Mouse (Mus musculus): ENCODE results near the gene Parp14. TPM values are rescaled to one million over a fixed set of nuclear protein-coding genes. Genes with fewer than 3 reads are reported as not detected.
"Not testable (repeated sequence)": the region's sequence is repeated elsewhere in the genome, so short reads cannot be mapped to it uniquely, and the experiment has no call there.

Gene Parp14
- polyA plus RNA-seq, 1 experiment: 0.02 TPM

DNA sequence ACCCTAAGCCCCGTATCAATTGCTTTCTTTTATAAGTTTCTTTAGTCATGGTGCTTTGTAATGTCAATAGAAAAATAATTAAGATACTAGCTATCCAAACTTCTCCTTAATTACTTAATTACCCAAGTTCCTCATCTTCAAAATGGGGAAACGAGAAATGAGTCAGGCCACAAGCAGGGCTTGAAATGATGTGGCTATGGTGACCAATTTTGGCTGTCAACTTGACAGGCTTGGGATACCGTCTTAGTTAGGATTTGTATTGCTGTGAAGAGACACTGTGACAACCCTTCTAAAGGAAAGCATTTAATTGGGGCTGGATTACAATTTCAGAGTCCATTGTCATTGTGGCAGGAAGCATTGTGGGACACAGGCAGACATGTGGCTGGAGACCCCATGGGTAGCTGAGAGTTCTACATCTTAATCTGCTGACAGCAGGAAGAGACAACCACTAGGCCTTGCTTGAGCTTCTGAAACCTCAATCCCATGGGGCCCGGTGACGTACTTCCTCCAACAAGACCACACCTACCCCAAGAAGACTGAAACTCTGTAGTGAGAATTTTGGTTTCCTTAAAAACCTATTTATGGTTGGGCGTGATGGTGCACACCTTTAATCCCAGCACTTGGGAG lies 31.8 kb upstream of the Parp14 start:
- no peak for TF ChIP-seq CEBPB (IDR thresholded peaks at IDR 0.05; ENCODE audit: low read depth)
- TF ChIP-seq MYOG (IDR thresholded peaks at IDR 0.05; ENCODE audit: control insufficient read depth, extremely low read depth, insufficient read length): no peak
- no peaks in the 10 kb centered on the region for H3K27me3 ChIP-seq (ENCODE audit: control insufficient read depth, insufficient read depth, insufficient read length)
- no peaks in the 10 kb centered on the region for H3K79me2 ChIP-seq (ENCODE audit: control insufficient read depth, insufficient read depth)
- no peaks in the 10 kb centered on the region for H3K79me3 ChIP-seq (ENCODE audit: low read depth)
- H3K4me3 ChIP-seq (ENCODE audit: insufficient read depth, poor library complexity, severe bottlenecking): no peak overlapping the region
- no peak overlapping the region for H3ac ChIP-seq (ENCODE audit: control insufficient read depth, insufficient read length, low read depth)
- H3K36me3 ChIP-seq (ENCODE audit: control insufficient read depth, insufficient read depth): no peaks in the 10 kb centered on the region

DNA sequence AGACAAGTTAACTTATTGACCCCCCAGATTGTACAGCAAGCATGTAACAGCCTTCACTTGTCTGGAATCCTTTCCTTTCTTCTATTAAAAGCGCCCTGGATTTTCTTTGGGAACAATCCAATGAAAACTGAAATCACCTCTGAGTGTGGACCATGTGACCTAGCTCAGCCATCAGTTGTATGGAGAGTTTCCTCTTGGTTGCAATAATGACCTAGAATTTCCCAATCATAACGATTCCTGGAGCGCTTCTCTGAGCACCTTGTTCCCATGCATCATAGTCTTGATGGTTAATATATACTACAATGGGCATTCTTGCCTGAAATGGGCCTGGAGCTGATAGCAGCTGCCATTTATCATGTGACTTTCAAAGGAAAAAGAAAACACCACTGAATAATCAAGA lies 29.2 kb upstream of the Parp14 start:
- no peaks in the 10 kb centered on the region for H3K36me3 ChIP-seq (ENCODE audit: control insufficient read depth, insufficient read depth)
- no peak overlapping the region for H3K4me3 ChIP-seq (ENCODE audit: insufficient read depth, poor library complexity, severe bottlenecking)
- no peaks in the 10 kb centered on the region for H3K79me3 ChIP-seq (ENCODE audit: low read depth)
- H3ac ChIP-seq (ENCODE audit: control insufficient read depth, insufficient read length, low read depth): no peak overlapping the region
- no peaks in the 10 kb centered on the region for H3K79me2 ChIP-seq (ENCODE audit: control insufficient read depth, insufficient read depth)
- no peaks in the 10 kb centered on the region for H3K27me3 ChIP-seq (ENCODE audit: control insufficient read depth, insufficient read depth, insufficient read length)
- no peak for TF ChIP-seq CEBPB (IDR thresholded peaks at IDR 0.05; ENCODE audit: low read depth)
- no peak for TF ChIP-seq MAX (IDR thresholded peaks at IDR 0.05)
- TF ChIP-seq CTCF (IDR thresholded peaks at IDR 0.05; ENCODE audit: control insufficient read depth, insufficient read depth, insufficient read length): no peak
- TF ChIP-seq MYOG (IDR thresholded peaks at IDR 0.05; ENCODE audit: control insufficient read depth, extremely low read depth, insufficient read length): no peak
- TF ChIP-seq USF1 (IDR thresholded peaks at IDR 0.05; ENCODE audit: low read depth): no peak

DNA sequence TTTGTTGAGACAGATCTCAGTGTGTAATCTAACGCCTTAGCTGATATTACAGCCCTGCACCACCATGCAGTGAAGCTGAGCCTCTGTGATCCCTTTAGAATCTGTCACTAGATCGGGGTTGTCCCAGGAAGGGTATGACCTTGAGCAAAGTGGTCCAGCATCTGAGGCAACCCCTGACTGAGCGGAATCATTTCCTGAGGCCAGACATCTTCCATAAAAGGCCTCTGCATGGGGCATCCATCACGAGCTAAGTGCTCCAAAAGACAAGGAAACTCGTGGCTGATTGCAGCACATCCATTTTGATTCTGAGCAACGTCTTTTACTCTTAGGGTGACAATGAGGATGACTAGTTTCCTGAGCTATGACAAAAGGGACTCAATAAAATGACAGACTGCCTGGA lies 23.7 kb upstream of the Parp14 start:
- TF ChIP-seq CTCF (IDR thresholded peaks at IDR 0.05; ENCODE audit: control insufficient read depth, insufficient read depth, insufficient read length) (no peak), CEBPB (IDR thresholded peaks at IDR 0.05; ENCODE audit: low read depth) (no peak), MYOG (IDR thresholded peaks at IDR 0.05; ENCODE audit: control insufficient read depth, extremely low read depth, insufficient read length) (no peak), MYOD1 (IDR thresholded peaks at IDR 0.05; ENCODE audit: control insufficient read depth, insufficient read length, low read depth) (no peak), MAX (IDR thresholded peaks at IDR 0.05) (no peak), USF1 (IDR thresholded peaks at IDR 0.05; ENCODE audit: low read depth) (no peak), FOSL1 (IDR thresholded peaks at IDR 0.05; ENCODE audit: insufficient read depth, low read length, poor library complexity, severe bottlenecking) (no peak)
- no peaks in the 10 kb centered on the region for H3K79me2 ChIP-seq (ENCODE audit: control insufficient read depth, insufficient read depth)
- peaks cover 4% of the 10 kb centered on the region for H3K27me3 ChIP-seq (ENCODE audit: control insufficient read depth, insufficient read depth, insufficient read length)
- no peak overlapping the region for H3K4me3 ChIP-seq (ENCODE audit: insufficient read depth, poor library complexity, severe bottlenecking)
- H3K36me3 ChIP-seq (ENCODE audit: control insufficient read depth, insufficient read depth): no peaks in the 10 kb centered on the region
- H3ac ChIP-seq (ENCODE audit: control insufficient read depth, insufficient read length, low read depth): no peak overlapping the region
- H3K79me3 ChIP-seq (ENCODE audit: low read depth): no peaks in the 10 kb centered on the region

DNA sequence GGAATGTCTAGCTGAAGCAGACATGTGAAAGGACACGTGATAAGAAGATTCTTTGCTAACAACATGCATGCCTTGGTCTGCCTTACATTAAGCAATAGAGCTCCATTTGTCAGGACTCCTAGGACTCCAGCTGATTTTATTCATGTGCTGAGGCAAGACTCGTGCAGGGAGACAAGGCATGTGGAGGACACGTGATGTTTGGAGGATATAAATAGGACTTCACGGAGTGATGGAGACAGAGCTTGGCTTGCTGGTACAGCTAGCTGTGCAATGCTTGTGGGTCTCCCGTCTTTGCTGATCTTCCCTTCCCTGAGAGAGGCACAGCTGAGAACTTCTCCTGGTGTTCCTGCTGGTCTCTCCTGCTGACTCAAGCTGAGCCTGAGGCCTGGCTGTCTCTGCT lies 20.3 kb upstream of the Parp14 start:
- H3ac ChIP-seq (ENCODE audit: control insufficient read depth, insufficient read length, low read depth); H3K36me3 ChIP-seq (ENCODE audit: control insufficient read depth, insufficient read depth); H3K27me3 ChIP-seq (ENCODE audit: control insufficient read depth, insufficient read depth, insufficient read length); H3K79me2 ChIP-seq (ENCODE audit: control insufficient read depth, insufficient read depth); H3K79me3 ChIP-seq (ENCODE audit: low read depth); H3K4me3 ChIP-seq (ENCODE audit: insufficient read depth, poor library complexity, severe bottlenecking): not testable (repeated sequence)

DNA sequence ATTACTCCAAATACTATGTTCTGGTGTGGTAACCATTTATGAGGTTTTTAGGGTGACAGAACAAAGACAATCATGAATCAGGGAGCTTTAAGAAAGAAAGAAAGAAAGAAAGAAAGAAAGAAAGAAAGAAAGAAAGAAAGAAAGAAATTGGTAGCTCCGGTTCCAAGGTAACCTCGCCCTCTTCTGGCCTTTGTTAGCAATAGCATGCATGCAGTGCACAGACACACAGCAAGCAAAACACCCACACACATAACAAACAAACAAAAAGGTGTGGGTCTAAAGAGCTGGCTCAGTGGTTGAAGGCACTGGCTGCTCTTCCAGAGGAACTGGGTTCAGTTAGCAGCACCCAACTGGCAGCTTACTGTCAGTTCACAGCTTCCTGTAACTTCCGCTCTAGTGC lies 19.3 kb upstream of the Parp14 start:
- no peak overlapping the region for H3K4me3 ChIP-seq (ENCODE audit: insufficient read depth, poor library complexity, severe bottlenecking)
- TF ChIP-seq CEBPB (IDR thresholded peaks at IDR 0.05; ENCODE audit: low read depth) (no peak), FOSL1 (IDR thresholded peaks at IDR 0.05; ENCODE audit: insufficient read depth, low read length, poor library complexity, severe bottlenecking) (no peak), USF1 (IDR thresholded peaks at IDR 0.05; ENCODE audit: low read depth) (no peak), MYOD1 (IDR thresholded peaks at IDR 0.05; ENCODE audit: control insufficient read depth, insufficient read length, low read depth) (no peak), CTCF (IDR thresholded peaks at IDR 0.05; ENCODE audit: control insufficient read depth, insufficient read depth, insufficient read length) (no peak), MAX (IDR thresholded peaks at IDR 0.05) (no peak), MYOG (IDR thresholded peaks at IDR 0.05; ENCODE audit: control insufficient read depth, extremely low read depth, insufficient read length) (no peak)
- no peak overlapping the region for H3ac ChIP-seq (ENCODE audit: control insufficient read depth, insufficient read length, low read depth)
- H3K79me2 ChIP-seq (ENCODE audit: control insufficient read depth, insufficient read depth): no peaks in the 10 kb centered on the region
- H3K79me3 ChIP-seq (ENCODE audit: low read depth): no peaks in the 10 kb centered on the region
- no peaks in the 10 kb centered on the region for H3K36me3 ChIP-seq (ENCODE audit: control insufficient read depth, insufficient read depth)
- H3K27me3 ChIP-seq (ENCODE audit: control insufficient read depth, insufficient read depth, insufficient read length): peaks cover 4% of the 10 kb centered on the region

DNA sequence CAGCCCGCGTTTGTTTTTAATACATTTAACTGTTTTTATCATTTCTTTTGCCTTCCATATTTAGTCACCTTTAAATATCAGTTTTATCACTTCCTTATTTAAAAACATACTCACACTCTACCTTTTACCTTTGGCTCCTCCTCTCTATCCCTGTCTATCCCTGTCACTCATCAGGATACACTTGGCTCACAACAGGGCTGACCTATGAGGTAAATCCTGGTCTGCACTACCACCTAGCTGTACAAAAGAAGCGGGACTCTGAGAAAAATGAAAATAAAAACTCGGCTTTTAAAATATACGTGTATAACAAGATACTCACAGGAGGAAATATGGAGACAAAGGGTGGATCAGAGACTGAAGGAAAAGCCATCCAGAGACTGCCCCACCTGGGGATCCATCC lies 17.6 kb upstream of the Parp14 start:
- no peaks in the 10 kb centered on the region for H3K79me3 ChIP-seq (ENCODE audit: low read depth)
- H3K79me2 ChIP-seq (ENCODE audit: control insufficient read depth, insufficient read depth): no peaks in the 10 kb centered on the region
- no peak overlapping the region for H3ac ChIP-seq (ENCODE audit: control insufficient read depth, insufficient read length, low read depth)
- H3K27me3 ChIP-seq (ENCODE audit: control insufficient read depth, insufficient read depth, insufficient read length): peaks cover 10% of the 10 kb centered on the region
- H3K4me3 ChIP-seq (ENCODE audit: insufficient read depth, poor library complexity, severe bottlenecking): no peak overlapping the region
- H3K36me3 ChIP-seq (ENCODE audit: control insufficient read depth, insufficient read depth): no peaks in the 10 kb centered on the region
- TF ChIP-seq CTCF (IDR thresholded peaks at IDR 0.05; ENCODE audit: control insufficient read depth, insufficient read depth, insufficient read length): no peak
- TF ChIP-seq CEBPB (IDR thresholded peaks at IDR 0.05; ENCODE audit: low read depth): no peak
- TF ChIP-seq FOSL1 (IDR thresholded peaks at IDR 0.05; ENCODE audit: insufficient read depth, low read length, poor library complexity, severe bottlenecking): no peak
- TF ChIP-seq USF1 (IDR thresholded peaks at IDR 0.05; ENCODE audit: low read depth): no peak
- TF ChIP-seq MAX (IDR thresholded peaks at IDR 0.05): no peak
- TF ChIP-seq MYOD1 (IDR thresholded peaks at IDR 0.05; ENCODE audit: control insufficient read depth, insufficient read length, low read depth): no peak
- TF ChIP-seq MYOG (IDR thresholded peaks at IDR 0.05; ENCODE audit: control insufficient read depth, extremely low read depth, insufficient read length): no peak

All from C2C12 (cell line).